Mouse (Mus musculus) myocyte (in vitro differentiated cells): ENCODE data around the gene Rbfox2.

Source experiments
- POLR2A ChIP-seq: IDR thresholded peaks from one replicate; pipeline ENCODE4 v1.6.1; 2011; ENCODE audit warnings: low read depth, mild to moderate bottlenecking, control low read depth, moderate library complexity; ENCODE audit not compliant: insufficient read length
- TCF3 ChIP-seq: IDR thresholded peaks from one replicate; pipeline ENCODE4 v1.6.1; 2011; ENCODE audit warnings: low read depth, control low read depth; ENCODE audit not compliant: insufficient read length

DNA sequence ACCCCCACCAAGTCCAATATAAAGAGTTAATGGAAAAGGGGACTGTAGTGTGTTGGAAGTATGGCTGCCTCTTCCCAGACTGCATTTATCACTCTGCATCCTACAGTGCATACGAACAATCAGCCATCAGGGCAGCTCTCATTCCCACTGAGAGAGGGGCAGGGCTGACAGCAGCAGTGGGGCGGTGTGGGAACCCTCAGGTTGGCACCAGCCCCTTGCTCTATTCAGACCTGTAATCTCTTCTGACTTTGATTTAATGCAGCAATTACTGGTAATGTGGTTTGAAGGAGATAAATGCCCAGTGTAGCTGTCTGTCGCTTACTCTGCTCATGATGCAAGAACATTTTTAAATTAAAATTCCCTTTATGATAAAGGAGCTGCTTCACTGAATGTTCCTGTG lies 134.4 kb downstream of the Rbfox2 start:
- TF ChIP-seq TCF3 = no peak
- no peak for TF ChIP-seq POLR2A
